Mouse (Mus musculus): ENCODE results near the gene Iqschfp. TPM values are rescaled to one million over a fixed set of nuclear protein-coding genes. Genes with fewer than 3 reads are reported as not detected.

Iqschfp gene
- polyA plus RNA-seq, 1 experiment from 2014 or later = not detected

DNA sequence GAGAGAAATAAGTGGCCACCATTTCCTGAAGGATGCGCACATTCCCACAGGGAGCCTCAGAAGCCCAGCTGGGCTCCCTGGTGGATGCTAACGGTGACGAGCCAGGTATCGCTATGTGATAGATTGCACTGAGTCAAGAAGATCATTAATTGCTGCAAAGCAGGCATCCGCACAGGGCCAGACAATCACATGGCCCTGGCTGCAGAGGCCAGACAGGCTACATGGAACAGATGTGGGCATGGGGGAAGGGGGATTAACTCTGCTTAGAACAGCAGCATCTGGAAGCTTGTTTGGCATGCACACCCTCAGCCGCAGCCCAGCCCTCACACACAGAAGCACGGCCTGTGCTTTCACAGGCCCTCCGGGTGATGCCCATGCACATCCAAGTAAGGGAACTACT, 698.4 kb downstream of the Iqschfp start:
- ATAC-seq (ENCODE audit: insufficient number of reproducible peaks, low FRiP score) = no peak
- Histone ChIP-seq H3K4me2 (no peak overlapping the region), H3K4me3 (no peak overlapping the region), H3K27ac (ENCODE audit: poor library complexity, severe bottlenecking) (no peak overlapping the region), H3K9ac (no peak overlapping the region), H3K27me3 (replicated peaks) (no peaks in the 10 kb centered on the region), H3K36me3 (no peaks in the 10 kb centered on the region), H3K9me3 (replicated peaks) (no peaks in the 10 kb centered on the region), H3K4me1 (replicated peaks) (peaks cover 68% of the 10 kb centered on the region)
- 79% methylated on average over 8 of the region's 8 CpGs for WGBS

DNA sequence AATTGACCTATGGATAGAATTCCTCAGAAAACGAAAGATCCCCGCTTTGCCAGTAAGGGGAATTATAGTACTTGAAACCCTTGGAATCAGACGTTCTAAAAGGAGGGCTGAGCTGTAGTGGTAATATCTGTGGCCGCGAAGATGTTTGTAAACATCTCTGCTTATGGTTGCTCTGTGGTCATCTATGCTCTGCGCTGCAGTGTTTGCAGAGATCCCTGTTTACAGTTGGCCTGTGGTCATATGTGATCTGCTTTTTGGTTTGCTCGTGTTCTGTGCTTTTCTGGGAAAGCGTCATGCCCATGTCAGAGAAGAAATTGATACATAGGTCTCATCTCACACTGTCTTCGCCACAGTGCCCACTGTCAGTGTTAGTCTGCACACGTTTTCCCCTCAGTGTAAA, 700.5 kb downstream of the Iqschfp start:
- Histone ChIP-seq H3K36me3 (peaks cover 10% of the 10 kb centered on the region), H3K9me3 (replicated peaks) (no peaks in the 10 kb centered on the region), H3K27me3 (replicated peaks) (no peaks in the 10 kb centered on the region), H3K27ac (ENCODE audit: poor library complexity, severe bottlenecking) (no peak overlapping the region), H3K4me3 (no peak overlapping the region), H3K9ac (no peak overlapping the region), H3K4me2 (no peak overlapping the region), H3K4me1 (replicated peaks) (peaks cover 52% of the 10 kb centered on the region)
- no peak for ATAC-seq (ENCODE audit: insufficient number of reproducible peaks, low FRiP score)
- 85% methylated on average over 10 of the region's 10 CpGs for WGBS

DNA sequence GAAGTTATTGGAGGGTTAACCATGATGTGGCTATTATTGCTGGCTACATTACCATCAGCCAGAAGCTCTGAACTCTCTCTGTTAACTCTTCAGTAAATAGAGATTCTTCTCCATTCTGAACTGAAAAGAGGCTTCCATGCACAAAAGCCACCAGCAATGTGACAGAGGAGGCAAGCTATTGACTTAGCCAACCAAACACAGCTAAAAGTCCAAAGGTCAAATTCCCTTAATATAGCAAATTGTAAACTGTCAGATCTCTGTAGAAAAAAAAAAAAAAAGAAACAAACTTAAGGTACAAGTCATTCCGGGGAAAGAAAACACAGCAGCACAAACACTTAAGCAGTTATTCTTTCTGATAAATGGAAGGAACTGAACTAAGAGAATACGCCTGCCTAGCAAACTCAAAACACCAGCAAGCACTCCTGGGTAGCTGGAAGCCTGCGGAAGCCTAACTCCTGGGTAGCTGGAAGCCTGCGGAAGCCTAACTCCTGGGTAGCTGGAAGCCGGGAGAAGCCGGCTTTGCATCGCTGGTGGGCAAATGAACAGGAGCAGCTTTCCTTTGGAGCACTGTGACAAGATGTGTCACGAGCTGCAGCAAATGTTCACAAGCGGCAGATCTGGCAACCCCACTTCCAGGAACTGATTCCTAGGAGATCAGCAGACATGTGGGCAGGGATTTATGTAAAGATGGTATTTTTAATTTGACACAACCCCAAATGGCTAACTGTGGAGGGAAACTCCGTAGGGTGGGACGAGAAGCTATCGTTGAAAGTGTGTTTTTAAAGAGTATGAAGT, 701.2 kb downstream of the Iqschfp start:
- no peak overlapping the region for H3K9ac ChIP-seq
- H3K9me3 ChIP-seq (replicated peaks) = no peaks in the 10 kb centered on the region
- no peak overlapping the region for H3K4me2 ChIP-seq
- no peaks in the 10 kb centered on the region for H3K27me3 ChIP-seq (replicated peaks)
- no peak for ATAC-seq (ENCODE audit: insufficient number of reproducible peaks, low FRiP score)
- no peak overlapping the region for H3K4me3 ChIP-seq
- 74% methylated on average over 12 of the region's 12 CpGs for WGBS
- H3K36me3 ChIP-seq = peaks cover 10% of the 10 kb centered on the region
- H3K27ac ChIP-seq (ENCODE audit: poor library complexity, severe bottlenecking) = no peak overlapping the region
- peaks cover 48% of the 10 kb centered on the region for H3K4me1 ChIP-seq (replicated peaks)

DNA sequence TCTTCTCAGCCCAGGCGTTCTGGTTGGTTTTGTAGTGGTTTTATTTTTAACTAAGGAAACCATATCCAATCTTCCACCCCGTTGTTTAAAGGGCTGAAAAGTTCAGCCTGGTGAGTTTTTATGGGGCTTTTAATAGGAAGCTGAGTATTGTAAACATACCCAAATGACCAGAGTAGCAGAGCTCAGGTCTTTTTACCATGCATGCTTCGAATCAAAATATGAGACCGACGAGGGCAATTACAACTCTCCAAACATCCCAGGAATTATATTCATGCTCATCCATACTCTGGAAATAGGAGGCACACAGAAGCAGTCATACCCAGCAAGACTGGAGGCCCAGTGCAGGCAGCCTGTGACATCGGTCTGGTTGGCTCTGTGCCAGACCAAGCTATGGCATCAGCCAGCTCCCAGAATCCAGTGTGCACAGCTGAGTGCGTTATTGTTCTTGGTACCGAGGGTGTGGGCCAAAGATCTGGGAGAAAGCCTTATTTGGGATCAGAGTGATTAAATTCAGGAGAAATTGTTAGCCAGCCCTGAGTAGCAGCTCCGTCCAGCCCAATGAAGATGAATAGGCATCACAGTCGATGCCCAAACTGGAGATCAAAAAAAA, 703.4 kb downstream of the Iqschfp start:
- H3K36me3 ChIP-seq = peaks cover 10% of the 10 kb centered on the region
- WGBS = 66% methylated on average over 10 of the region's 10 CpGs
- peaks cover 38% of the 10 kb centered on the region for H3K4me1 ChIP-seq (replicated peaks)
- H3K4me2 ChIP-seq = no peak overlapping the region
- no peak overlapping the region for H3K27ac ChIP-seq (ENCODE audit: poor library complexity, severe bottlenecking)
- H3K9me3 ChIP-seq (replicated peaks) = no peaks in the 10 kb centered on the region
- no peak for ATAC-seq (ENCODE audit: insufficient number of reproducible peaks, low FRiP score)
- no peak overlapping the region for H3K9ac ChIP-seq
- no peaks in the 10 kb centered on the region for H3K27me3 ChIP-seq (replicated peaks)
- no peak overlapping the region for H3K4me3 ChIP-seq

DNA sequence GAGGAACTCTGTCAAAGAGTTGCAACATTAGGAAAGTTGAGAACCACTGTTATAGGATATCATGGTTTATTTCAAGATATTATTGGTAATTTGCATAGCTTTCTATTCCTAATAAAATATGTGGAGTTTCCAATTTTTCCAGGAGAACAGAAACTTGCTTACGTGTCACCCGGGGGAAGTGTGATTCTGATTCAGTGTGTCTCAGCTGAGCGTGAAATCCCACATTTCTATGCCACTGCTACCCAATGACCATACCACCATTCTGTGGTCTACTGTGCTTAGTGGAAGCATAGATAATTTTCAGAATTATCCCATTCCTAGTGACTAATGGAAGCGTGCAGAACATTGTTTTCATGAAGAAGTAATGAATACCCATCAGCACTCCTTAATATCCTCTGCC, 704.9 kb downstream of the Iqschfp start:
- ATAC-seq (ENCODE audit: insufficient number of reproducible peaks, low FRiP score) = no peak
- 85% methylated on average over 4 of the region's 4 CpGs for WGBS
- Histone ChIP-seq H3K27ac (ENCODE audit: poor library complexity, severe bottlenecking) (no peak overlapping the region), H3K4me2 (no peak overlapping the region), H3K4me3 (no peak overlapping the region), H3K27me3 (replicated peaks) (no peaks in the 10 kb centered on the region), H3K9me3 (replicated peaks) (no peaks in the 10 kb centered on the region), H3K4me1 (replicated peaks) (peaks cover 24% of the 10 kb centered on the region), H3K36me3 (peaks cover 10% of the 10 kb centered on the region), H3K9ac (no peak overlapping the region)

DNA sequence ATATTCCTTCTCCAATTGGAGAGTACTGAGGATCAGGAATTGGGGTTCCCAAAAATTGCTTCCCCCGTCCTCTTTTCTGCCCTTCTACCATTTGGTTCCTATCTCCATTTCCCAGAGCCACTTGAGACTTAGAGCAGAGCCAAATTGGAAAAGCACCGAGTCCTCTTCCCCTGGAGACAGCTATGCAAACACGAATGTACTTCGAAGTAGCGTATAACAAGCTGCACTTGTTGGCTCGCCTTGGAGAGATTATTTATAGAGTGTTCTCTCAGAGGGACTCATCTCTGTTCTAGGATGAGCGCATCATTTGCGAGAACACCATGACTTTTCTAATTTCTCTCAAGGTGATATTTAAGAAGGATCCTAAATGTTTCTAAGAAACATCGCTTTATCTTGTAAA, 710.9 kb downstream of the Iqschfp start:
- Histone ChIP-seq H3K36me3 (peaks cover 5% of the 10 kb centered on the region), H3K9ac (no peak overlapping the region), H3K4me1 (replicated peaks) (peaks cover 27% of the 10 kb centered on the region), H3K9me3 (replicated peaks) (no peaks in the 10 kb centered on the region), H3K4me3 (no peak overlapping the region), H3K4me2 (no peak overlapping the region), H3K27ac (ENCODE audit: poor library complexity, severe bottlenecking) (peak overlapping the region; percentile 51; the same call in 1 of the 2 replicates), H3K27me3 (replicated peaks) (no peaks in the 10 kb centered on the region)
- no peak for ATAC-seq (ENCODE audit: insufficient number of reproducible peaks, low FRiP score)
- WGBS = 66% methylated on average over 9 of the region's 9 CpGs

DNA sequence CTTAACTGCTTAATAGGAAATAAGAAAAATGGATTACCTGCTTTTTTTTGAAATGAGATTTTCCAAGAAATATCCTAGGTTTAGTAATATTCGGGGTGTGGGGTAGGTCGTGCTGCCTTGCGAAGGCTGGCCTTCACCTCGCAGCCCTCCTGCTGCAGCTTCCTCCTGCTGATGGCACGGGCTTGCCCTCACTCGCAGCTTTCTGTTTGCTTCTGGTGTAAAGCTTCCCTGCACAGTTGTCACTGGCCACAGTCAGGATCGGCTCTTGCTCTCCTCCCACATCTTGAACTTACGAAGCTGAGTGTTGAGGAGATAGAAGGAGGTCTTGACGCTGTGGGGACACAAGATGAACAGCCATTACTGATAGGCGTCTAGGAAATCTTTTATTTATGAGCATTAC, 712.4 kb downstream of the Iqschfp start:
- Histone ChIP-seq H3K9ac (no peak overlapping the region), H3K27me3 (replicated peaks) (no peaks in the 10 kb centered on the region), H3K4me1 (replicated peaks) (peaks cover 31% of the 10 kb centered on the region), H3K9me3 (replicated peaks) (no peaks in the 10 kb centered on the region), H3K36me3 (peaks cover 5% of the 10 kb centered on the region), H3K4me3 (no peak overlapping the region), H3K27ac (ENCODE audit: poor library complexity, severe bottlenecking) (no peak overlapping the region), H3K4me2 (no peak overlapping the region)
- WGBS = 64% methylated on average over 10 of the region's 10 CpGs
- ATAC-seq (ENCODE audit: insufficient number of reproducible peaks, low FRiP score) = no peak

DNA sequence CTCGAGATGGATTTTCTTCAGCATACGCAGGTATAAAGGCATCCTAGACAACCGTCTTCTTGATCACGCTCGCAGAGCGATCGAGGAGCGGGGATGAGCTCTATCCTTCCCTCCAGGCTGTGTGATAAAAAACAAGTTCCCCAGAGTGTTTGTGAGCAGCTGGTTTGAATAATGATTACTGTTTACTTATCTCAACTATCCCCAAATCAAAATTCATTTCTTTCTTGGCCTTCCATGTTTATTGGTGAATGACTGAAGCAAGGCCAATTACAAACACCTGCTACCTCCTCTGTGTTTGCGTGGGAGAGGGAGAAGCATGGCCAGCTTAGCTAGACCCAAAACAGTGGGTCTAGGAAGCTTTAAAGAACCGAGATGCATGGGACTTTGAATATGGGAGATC, 712.9 kb downstream of the Iqschfp start:
- ATAC-seq (ENCODE audit: insufficient number of reproducible peaks, low FRiP score) = no peak
- Histone ChIP-seq H3K4me2 (no peak overlapping the region), H3K27me3 (replicated peaks) (no peaks in the 10 kb centered on the region), H3K4me1 (replicated peaks) (peaks cover 31% of the 10 kb centered on the region), H3K4me3 (no peak overlapping the region), H3K27ac (ENCODE audit: poor library complexity, severe bottlenecking) (no peak overlapping the region), H3K9me3 (replicated peaks) (no peaks in the 10 kb centered on the region), H3K36me3 (peaks cover 5% of the 10 kb centered on the region), H3K9ac (no peak overlapping the region)
- WGBS = 81% methylated on average over 10 of the region's 10 CpGs

DNA sequence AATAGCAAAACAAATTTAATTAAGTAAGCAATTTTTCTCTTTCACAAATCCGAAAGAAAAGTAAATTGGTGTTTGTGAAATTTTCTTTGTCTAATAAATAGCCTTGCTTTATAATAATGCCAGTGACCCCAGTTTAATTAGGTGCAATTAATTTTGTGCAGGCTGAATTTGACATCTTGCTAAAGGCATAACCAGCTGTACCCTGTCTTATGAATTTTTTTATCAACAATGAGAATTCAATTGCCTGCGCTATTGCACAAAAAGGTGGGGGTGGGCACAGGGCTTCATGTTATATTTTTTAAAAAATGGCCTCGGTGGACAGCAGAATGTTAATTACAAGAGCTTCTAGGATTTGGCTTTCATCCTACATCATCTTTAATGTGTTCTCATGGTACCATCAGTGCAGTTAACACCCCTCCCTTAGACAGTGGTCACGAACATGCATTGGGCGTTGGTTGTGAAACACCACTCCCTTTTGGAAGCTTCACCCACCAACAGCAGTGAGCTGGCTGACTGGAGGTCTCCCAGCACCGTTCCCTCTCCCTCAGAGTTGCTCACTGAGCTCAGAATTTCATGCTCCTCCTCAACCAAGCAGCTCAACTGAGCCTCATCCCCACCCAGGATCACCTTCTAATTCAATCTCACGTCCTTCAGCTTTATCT, 714.0 kb downstream of the Iqschfp start:
- H3K36me3 ChIP-seq = peaks cover 5% of the 10 kb centered on the region
- H3K4me3 ChIP-seq = no peak overlapping the region
- 86% methylated on average over 7 of the region's 7 CpGs for WGBS
- H3K27me3 ChIP-seq (replicated peaks) = no peaks in the 10 kb centered on the region
- no peaks in the 10 kb centered on the region for H3K9me3 ChIP-seq (replicated peaks)
- peaks cover 39% of the 10 kb centered on the region for H3K4me1 ChIP-seq (replicated peaks)
- H3K4me2 ChIP-seq = no peak overlapping the region
- H3K27ac ChIP-seq (ENCODE audit: poor library complexity, severe bottlenecking) = no peak overlapping the region
- no peak for ATAC-seq (ENCODE audit: insufficient number of reproducible peaks, low FRiP score)
- no peak overlapping the region for H3K9ac ChIP-seq

DNA sequence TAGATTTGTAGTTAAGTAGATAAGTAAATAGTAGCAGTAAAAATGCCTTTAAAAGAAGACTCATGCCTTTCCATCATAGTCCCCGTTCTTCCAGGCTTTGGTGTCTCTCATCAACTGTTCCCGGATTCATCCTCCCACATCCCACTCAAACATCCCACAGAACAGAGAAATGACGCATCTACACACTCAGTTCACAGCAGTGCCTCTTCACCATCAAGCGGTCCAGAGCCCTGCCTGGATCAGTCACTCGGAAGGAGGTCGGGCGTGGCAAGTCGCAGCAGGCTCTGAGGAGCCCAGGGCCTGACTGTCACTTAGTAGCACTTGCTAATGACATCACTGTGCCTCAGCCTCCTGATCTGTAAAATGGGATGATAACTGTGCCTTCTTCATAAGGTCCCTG, 714.7 kb downstream of the Iqschfp start:
- H3K27me3 ChIP-seq (replicated peaks) = no peaks in the 10 kb centered on the region
- peaks cover 39% of the 10 kb centered on the region for H3K4me1 ChIP-seq (replicated peaks)
- H3K27ac ChIP-seq (ENCODE audit: poor library complexity, severe bottlenecking) = no peak overlapping the region
- peaks cover 5% of the 10 kb centered on the region for H3K36me3 ChIP-seq
- WGBS = 89% methylated on average over 8 of the region's 8 CpGs
- ATAC-seq (ENCODE audit: insufficient number of reproducible peaks, low FRiP score) = no peak
- H3K4me3 ChIP-seq = no peak overlapping the region
- H3K9me3 ChIP-seq (replicated peaks) = no peaks in the 10 kb centered on the region
- H3K9ac ChIP-seq = no peak overlapping the region
- no peak overlapping the region for H3K4me2 ChIP-seq

DNA sequence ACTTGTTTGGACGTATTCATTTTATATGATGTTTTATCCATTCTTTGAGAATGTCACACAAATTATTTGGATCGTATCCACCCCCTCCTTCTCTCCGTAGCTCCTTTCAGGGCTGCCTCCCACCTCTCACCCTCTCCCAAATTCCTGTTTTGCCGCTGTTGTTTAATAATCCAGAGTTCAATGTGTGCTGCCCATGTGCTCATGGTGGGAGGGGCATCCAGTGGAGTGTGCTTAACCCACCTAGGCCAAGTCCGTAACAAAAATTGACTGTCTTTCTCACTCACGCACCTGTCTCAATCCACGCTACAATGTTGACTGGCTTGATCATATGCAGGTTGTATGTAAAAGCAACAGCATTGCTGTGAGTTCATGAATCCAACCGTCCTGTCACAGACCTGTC, 715.3 kb downstream of the Iqschfp start:
- WGBS = 87% methylated on average over 8 of the region's 8 CpGs
- no peaks in the 10 kb centered on the region for H3K27me3 ChIP-seq (replicated peaks)
- no peak overlapping the region for H3K4me2 ChIP-seq
- H3K4me1 ChIP-seq (replicated peaks) = peaks cover 33% of the 10 kb centered on the region
- no peak overlapping the region for H3K4me3 ChIP-seq
- no peak overlapping the region for H3K27ac ChIP-seq (ENCODE audit: poor library complexity, severe bottlenecking)
- no peak overlapping the region for H3K9ac ChIP-seq
- H3K9me3 ChIP-seq (replicated peaks) = no peaks in the 10 kb centered on the region
- peaks cover 5% of the 10 kb centered on the region for H3K36me3 ChIP-seq
- ATAC-seq (ENCODE audit: insufficient number of reproducible peaks, low FRiP score) = no peak

All from heart, embryonic 12.5 days (tissue).